Comparison of ENCODE assay signal across 27 mouse cellular contexts in genomic region chr17:78481682-78482081, GRCm38 (mm10). TPM values are rescaled to one million over a fixed set of nuclear protein-coding genes. Genes with fewer than 3 reads are reported as not detected.
DNase-seq lines count a peak whose midpoint lies in the region; ATAC-seq and TF ChIP-seq lines count a peak whose summit lies in the region.
"Had no signal": no experiment of that assay in that cellular context is flagged by ENCODE, and none has a peak within 500 bp of the region (broad histone marks: within the 10 kb centered on the region; RNA-seq: fewer than 3 reads in every experiment).

No protein-coding gene starts in this region.

- H3K9me3 ChIP-seq in kidney, embryonic 16.5 days (ENCODE audit: low read length) = peaks cover 3% of the 10 kb centered on the region; the same call in 1 of the 2 replicates
- H3K9me3 ChIP-seq in CH12.LX (replicated peaks; ENCODE audit: low read length) = no peaks in the 10 kb centered on the region
- H3K9me3 ChIP-seq: embryonic facial prominence, embryonic 13.5 days; forebrain, embryonic 12.5 days; forebrain, embryonic 15.5 days; heart, embryonic 12.5 days; heart, embryonic 15.5 days; hindbrain, embryonic 10.5 days; hindbrain, embryonic 13.5 days; intestine, embryonic 15.5 days had no signal

- dilution Hi-C loops in CH12.LX (cut with MboI; ENCODE audit: extremely low pct_ligation_motif_present, extremely low pct_unique_long_range_greater_than_20kb, low sequenced_read_pairs) = no loop called here

- no peak overlapping the region for H3K9ac ChIP-seq in kidney, embryonic 16.5 days (replicated peaks; ENCODE audit: low read length)
- no peak overlapping the region for H3K9ac ChIP-seq in CH12.LX (ENCODE audit: insufficient read depth, low read depth)
- H3K9ac ChIP-seq: embryonic facial prominence, embryonic 13.5 days; forebrain, embryonic 12.5 days; forebrain, embryonic 15.5 days; heart, embryonic 12.5 days; heart, embryonic 15.5 days; hindbrain, embryonic 13.5 days; intestine, embryonic 15.5 days had no signal

- no peaks in the 10 kb centered on the region for H3K27me3 ChIP-seq in kidney, embryonic 16.5 days (ENCODE audit: insufficient read depth, low read length)
- H3K27me3 ChIP-seq in CH12.LX (replicated peaks) = no peaks in the 10 kb centered on the region
- H3K27me3 ChIP-seq: embryonic facial prominence, embryonic 13.5 days; forebrain, embryonic 12.5 days; forebrain, embryonic 15.5 days; heart, embryonic 12.5 days; heart, embryonic 15.5 days; hindbrain, embryonic 13.5 days; intestine, embryonic 15.5 days had no signal

- no peak overlapping the region for H3K4me3 ChIP-seq in kidney, embryonic 16.5 days (ENCODE audit: low read length)
- no peak overlapping the region for H3K4me3 ChIP-seq in CH12.LX (replicated peaks in 1 of 3; ENCODE audit: low read depth in 2 of 3, low read length in 2 of 3, poor library complexity in 1 of 3)
- H3K4me3 ChIP-seq: embryonic facial prominence, embryonic 13.5 days; erythroblast, embryonic 14.5 days; forebrain, embryonic 12.5 days; forebrain, embryonic 15.5 days; heart, embryonic 12.5 days; heart, embryonic 15.5 days; hindbrain, embryonic 10.5 days; hindbrain, embryonic 13.5 days; intestine, embryonic 15.5 days had no signal

- no peak overlapping the region for H3K27ac ChIP-seq in kidney, embryonic 16.5 days (ENCODE audit: low read length)
- no peak overlapping the region for H3K27ac ChIP-seq in CH12.LX (ENCODE audit: insufficient read depth, low read depth)
- H3K27ac ChIP-seq: embryonic facial prominence, embryonic 13.5 days; forebrain, embryonic 12.5 days; forebrain, embryonic 15.5 days; heart, embryonic 15.5 days; hindbrain, embryonic 10.5 days; hindbrain, embryonic 13.5 days; intestine, embryonic 15.5 days had no signal

- H3K4me2 ChIP-seq in kidney, embryonic 16.5 days (replicated peaks; ENCODE audit: low read depth, low read length) = no peak overlapping the region
- 0 out of 2 replicates have a peak overlapping the region, but pooled peaks have one; percentile 1 for H3K4me2 ChIP-seq in CH12.LX (ENCODE audit: insufficient read depth, low read depth, poor library complexity, severe bottlenecking)
- H3K4me2 ChIP-seq: embryonic facial prominence, embryonic 13.5 days; forebrain, embryonic 12.5 days; forebrain, embryonic 15.5 days; heart, embryonic 12.5 days; heart, embryonic 15.5 days; hindbrain, embryonic 13.5 days; intestine, embryonic 15.5 days had no signal

- H3K36me3 ChIP-seq in kidney, embryonic 16.5 days (ENCODE audit: insufficient read depth, low read length) = no peaks in the 10 kb centered on the region
- no peaks in the 10 kb centered on the region for H3K36me3 ChIP-seq in CH12.LX (replicated peaks in 1 of 2; ENCODE audit: control insufficient read depth in 1 of 2, insufficient read depth in 1 of 2, low read length in 1 of 2)
- H3K36me3 ChIP-seq: embryonic facial prominence, embryonic 13.5 days; forebrain, embryonic 12.5 days; forebrain, embryonic 15.5 days; heart, embryonic 12.5 days; heart, embryonic 15.5 days; hindbrain, embryonic 10.5 days; hindbrain, embryonic 13.5 days; intestine, embryonic 15.5 days had no signal

- ATAC-seq in kidney, embryonic 16.5 days (ENCODE audit: low FRiP score, low TSS enrichment) = peak; percentile 51; the same call in 1 of the 2 replicates
- ATAC-seq: forebrain, embryonic 15.5 days; hindbrain, embryonic 16.5 days; intestine, embryonic 15.5 days had no signal

- no peak for TF ChIP-seq RAD21 in CH12.LX (IDR thresholded peaks at IDR 0.05; ENCODE audit: low read depth, low read length)

- TF ChIP-seq CTCF in CH12.LX (conservative IDR thresholded peaks at IDR 0.05 in 1 of 2, IDR thresholded peaks at IDR 0.05 in 1 of 2; ENCODE audit: low read depth in 2 of 2, low read length in 2 of 2) = no peak

- H3K79me2 ChIP-seq in CH12.LX (replicated peaks; ENCODE audit: control insufficient read depth, extremely low read depth, insufficient read depth, poor library complexity, severe bottlenecking) = no peaks in the 10 kb centered on the region

- no peak for TF ChIP-seq EP300 in CH12.LX (IDR thresholded peaks at IDR 0.05; ENCODE audit: low read length)

- TF ChIP-seq POLR2A in CH12.LX (IDR thresholded peaks at IDR 0.05; ENCODE audit: low read depth, low read length) = no peak

- peak; percentile 14 for DNase-seq in embryo, embryonic 11 days
- no peak for DNase-seq in embryo, embryonic 10 days (ENCODE audit: low spot score)
- no peak for DNase-seq in kidney, adult 11 months
- no peak for DNase-seq in CH12.LX (ENCODE audit: extremely low read depth)
- no peak for DNase-seq in cerebellum, adult 9-11 months
- DNase-seq: adrenal gland, adult 2 months; adrenal gland, postnatal 14 days; B cell, adult 2 months; cerebellum, adult 11 months; cerebellum, adult 2 months; cerebellum, postnatal 10 days; cerebellum, postnatal 36 days; gastrocnemius, postnatal 25 days; heart, adult 18-20 months; heart, postnatal 10 days; heart, postnatal 36 days had no signal

- 36% methylated on average over 8 of the region's 8 CpGs for WGBS in kidney, embryonic 16.5 days

- in situ Hi-C loops in CH12.LX (cut with MboI; ENCODE audit: low pct_ligation_motif_present, low pct_unique_long_range_greater_than_20kb, low sequenced_read_pairs) = no loop called here

- H3K4me1 ChIP-seq in kidney, embryonic 16.5 days (ENCODE audit: insufficient read depth, low read length) = no peaks in the 10 kb centered on the region
- no peaks in the 10 kb centered on the region for H3K4me1 ChIP-seq in CH12.LX (ENCODE audit: control insufficient read depth in 1 of 2, insufficient read depth in 2 of 2)
- H3K4me1 ChIP-seq: embryonic facial prominence, embryonic 13.5 days; forebrain, embryonic 12.5 days; forebrain, embryonic 15.5 days; heart, embryonic 12.5 days; heart, embryonic 15.5 days; hindbrain, embryonic 10.5 days; hindbrain, embryonic 13.5 days; intestine, embryonic 15.5 days had no signal

TF ChIP-seq in CH12.LX, 34 proteins besides CTCF, POLR2A, EP300 and RAD21:
- TF ChIP-seq MEF2A (IDR thresholded peaks at IDR 0.05; ENCODE audit: borderline replicate concordance, low read depth, low read length) = no peak
- no peak for TF ChIP-seq HCFC1 (IDR thresholded peaks at IDR 0.05; ENCODE audit: low read depth, low read length)
- TF ChIP-seq JUND (conservative IDR thresholded peaks at IDR 0.05; ENCODE audit: low read depth, low read length) = no peak
- TF ChIP-seq ZMIZ1 (IDR thresholded peaks at IDR 0.05; ENCODE audit: low read depth, low read length) = no peak
- TF ChIP-seq TBP (conservative IDR thresholded peaks at IDR 0.05; ENCODE audit: low read depth, low read length) = no peak
- no peak for TF ChIP-seq USF2 (conservative IDR thresholded peaks at IDR 0.05; ENCODE audit: low read depth, low read length)
- no peak for TF ChIP-seq MAFK (IDR thresholded peaks at IDR 0.05; ENCODE audit: insufficient replicate concordance, low read length)
- no peak for TF ChIP-seq RCOR1 (conservative IDR thresholded peaks at IDR 0.05; ENCODE audit: low read depth, low read length)
- TF ChIP-seq PAX5 (IDR thresholded peaks at IDR 0.05; ENCODE audit: low read length) = no peak

RNA-seq across cellular contexts. Expression of gene Vit, which starts 26.2 kb away (rescaled TPM):
- polyA plus RNA-seq in kidney, embryonic 16.5 days (2015; fragmentation: Nextera tagmentation; extraction: Ambion mirVana) = 0.96 and 1.2 TPM in 2 replicates
- total RNA-seq in CH12.LX (2012; rRNA removed) (not detected in 2 replicates), CH12.LX (2014; rRNA removed) (not detected in 2 replicates)
- polyA plus RNA-seq in CH12.LX (2012; ENCODE audit: insufficient read length, low read depth) = not detected in 2 replicates
- polyA plus RNA-seq: erythroblast, embryonic 14.5 days had no signal
